Comparison of ENCODE assay signal across 11 mouse cellular contexts in the genomic region with DNA sequence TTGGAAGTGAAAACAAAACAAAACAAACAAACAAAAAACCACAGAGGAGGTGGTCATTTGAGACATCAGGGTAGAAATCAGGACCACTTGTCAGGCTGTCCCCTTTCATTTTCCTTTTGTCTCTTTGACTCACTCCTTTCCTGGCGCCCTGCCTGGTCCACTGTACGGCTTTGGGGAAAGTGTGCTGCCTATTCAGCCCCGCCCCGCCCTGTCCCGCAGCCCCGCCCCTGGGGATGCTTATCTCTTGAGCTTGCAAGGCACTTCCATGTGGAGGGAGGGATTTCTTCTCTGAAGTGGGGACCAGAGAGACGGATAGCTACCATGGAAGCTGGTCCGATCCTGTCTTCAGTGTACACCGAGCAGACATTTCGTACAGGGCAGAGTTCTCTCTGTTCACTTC. TPM values are rescaled to one million over a fixed set of nuclear protein-coding genes. Genes with fewer than 3 reads are reported as not detected.
DNase-seq lines count a peak whose midpoint lies in the region; ATAC-seq and TF ChIP-seq lines count a peak whose summit lies in the region.
"Had no signal": no experiment of that assay in that cellular context is flagged by ENCODE, and none has a peak within 500 bp of the region (broad histone marks: within the 10 kb centered on the region; RNA-seq: fewer than 3 reads in every experiment).

No protein-coding gene starts in this region.

- H3K9me3 ChIP-seq in lung, embryonic 14.5 days (ENCODE audit: low read depth, low read length): no peaks in the 10 kb centered on the region
- H3K9me3 ChIP-seq in embryonic facial prominence, embryonic 14.5 days (ENCODE audit: control insufficient read depth, low read length): no peaks in the 10 kb centered on the region
- H3K9me3 ChIP-seq: neural tube, embryonic 13.5 days had no signal

- H3K36me3 ChIP-seq in lung, embryonic 14.5 days (ENCODE audit: insufficient read depth): peaks cover 32% of the 10 kb centered on the region
- peaks cover 31% of the 10 kb centered on the region; the same call in 1 of the 2 replicates for H3K36me3 ChIP-seq in embryonic facial prominence, embryonic 14.5 days (ENCODE audit: control insufficient read depth, insufficient read depth, low read length)

- whole genome bisulfite sequencing in lung, embryonic 14.5 days: 44% methylated on average over 10 of the region's 10 CpGs
- WGBS in lung, adult 2 months: 48% methylated on average over 10 of the region's 10 CpGs
- 51% methylated on average over 9 of the region's 10 CpGs for whole genome bisulfite sequencing in embryonic facial prominence, embryonic 14.5 days

- no peaks in the 10 kb centered on the region for H3K4me1 ChIP-seq in lung, embryonic 14.5 days (ENCODE audit: insufficient read depth)
- no peaks in the 10 kb centered on the region for H3K4me1 ChIP-seq in lung, adult 2 months (ENCODE audit: control insufficient read depth, insufficient read depth, low read length)
- no peaks in the 10 kb centered on the region for H3K4me1 ChIP-seq in embryonic facial prominence, embryonic 14.5 days (ENCODE audit: control insufficient read depth, insufficient read depth, low read length)
- H3K4me1 ChIP-seq: neural tube, embryonic 13.5 days had no signal

- H3K27ac ChIP-seq in lung, embryonic 14.5 days (ENCODE audit: low read depth): no peak overlapping the region
- peak overlapping the region; percentile 24 for H3K27ac ChIP-seq in embryonic facial prominence, embryonic 14.5 days (replicated peaks; ENCODE audit: low read depth, low read length)
- H3K27ac ChIP-seq: neural tube, embryonic 13.5 days had no signal

- H3K4me2 ChIP-seq in lung, embryonic 14.5 days: no peak overlapping the region
- H3K4me2 ChIP-seq in embryonic facial prominence, embryonic 14.5 days (ENCODE audit: low read depth, low read length): no peak overlapping the region
- H3K4me2 ChIP-seq: neural tube, embryonic 13.5 days had no signal

- no peak for TF ChIP-seq CTCF in lung, embryonic 14.5 days (IDR thresholded peaks at IDR 0.05; ENCODE audit: low read depth)
- no peak for TF ChIP-seq CTCF in lung, adult 2 months (IDR thresholded peaks at IDR 0.05; ENCODE audit: insufficient read depth, low read length)

- peak; percentile 48 for DNase-seq in adrenal gland, postnatal 10 days
- no peak for DNase-seq in adrenal gland, adult 8-10 months
- DNase-seq in lung, embryonic 14.5 days: peak; percentile 63
- no peak for DNase-seq in lung, adult 2 months
- peak; percentile 57 for DNase-seq in embryonic facial prominence, embryonic 14.5 days (ENCODE audit: low spot score)
- peak; percentile 35 for DNase-seq in retina, postnatal 1 day
- DNase-seq in cerebellum, adult 9-11 months: no peak
- DNase-seq in urinary bladder, postnatal 14 days (ENCODE audit: low spot score): no peak
- DNase-seq: cerebellum, adult 2 months had no signal

- H3K9ac ChIP-seq in lung, embryonic 14.5 days: no peak overlapping the region
- H3K9ac ChIP-seq in embryonic facial prominence, embryonic 14.5 days (ENCODE audit: low read depth, low read length): no peak overlapping the region
- H3K9ac ChIP-seq: neural tube, embryonic 13.5 days had no signal

- ATAC-seq in lung, embryonic 14.5 days (ENCODE audit: insufficient read depth): peak; percentile 71
- ATAC-seq in embryonic facial prominence, embryonic 14.5 days (ENCODE audit: low read depth): no peak

- TF ChIP-seq POLR2A in lung, adult 2 months (IDR thresholded peaks at IDR 0.05; ENCODE audit: borderline replicate concordance, extremely low read depth, low read depth, low read length): no peak

- no peak overlapping the region for H3K4me3 ChIP-seq in lung, embryonic 14.5 days (ENCODE audit: low read depth, low read length)
- H3K4me3 ChIP-seq in lung, adult 2 months (replicated peaks; ENCODE audit: extremely low read depth, low read depth, low read length): no peak overlapping the region
- no peak overlapping the region for H3K4me3 ChIP-seq in embryonic facial prominence, embryonic 14.5 days (ENCODE audit: low read depth, low read length)
- H3K4me3 ChIP-seq: erythroblast, embryonic 14.5 days; neural tube, embryonic 13.5 days had no signal

- H3K27me3 ChIP-seq in lung, embryonic 14.5 days (ENCODE audit: insufficient read depth, low read length): no peaks in the 10 kb centered on the region
- no peaks in the 10 kb centered on the region for H3K27me3 ChIP-seq in embryonic facial prominence, embryonic 14.5 days (replicated peaks; ENCODE audit: control insufficient read depth, insufficient read depth, low read length)
- H3K27me3 ChIP-seq: neural tube, embryonic 13.5 days had no signal

RNA-seq across cellular contexts. Expression of gene Rtraf, which starts 20.0 kb away (rescaled TPM):
- 10 to 100 TPM; 77.8 to 80.3 TPM for total RNA-seq in adrenal gland, postnatal 10 days (2021)
- 10 to 100 TPM; 73.4 to 76.8 (median 75.6) TPM for total RNA-seq in adrenal gland, adult 8-10 months (2022)
- 230 TPM in 2 replicates for polyA plus RNA-seq in lung, embryonic 14.5 days (2014; fragmentation: Nextera tagmentation; extraction: Ambion mirVana)
- polyA plus RNA-seq in lung, adult 2 months (2012; rRNA removed): 18.0 TPM in 2 replicates
- polyA plus RNA-seq in embryonic facial prominence, embryonic 14.5 days (2014; fragmentation: Nextera tagmentation; extraction: Ambion mirVana): 255 and 258 TPM in 2 replicates

RNA-seq across cellular contexts. Expression of gene Nid2, which starts 52.6 kb away (rescaled TPM):
- 10 to 100 TPM; 59.7 to 74.5 TPM for total RNA-seq in adrenal gland, postnatal 10 days (2021)
- total RNA-seq in adrenal gland, adult 8-10 months (2022): 10 to 100 TPM; 12.2 to 21.4 (median 17.3) TPM
- 111 and 117 TPM in 2 replicates for polyA plus RNA-seq in lung, embryonic 14.5 days (2014; fragmentation: Nextera tagmentation; extraction: Ambion mirVana)
- 10.4 and 10.7 TPM in 2 replicates for polyA plus RNA-seq in lung, adult 2 months (2012; rRNA removed)
- 152 and 174 TPM in 2 replicates for polyA plus RNA-seq in embryonic facial prominence, embryonic 14.5 days (2014; fragmentation: Nextera tagmentation; extraction: Ambion mirVana)

Comparison
In these comparisons a context has a peak if more than half of its experiments do, and no peak if none do; other contexts are left out.
1. DNase-seq: peak in adrenal gland, postnatal 10 days (single experiment), lung, embryonic 14.5 days (single experiment), embryonic facial prominence, embryonic 14.5 days (single experiment) and retina, postnatal 1 day (single experiment); none in adrenal gland, adult 8-10 months (single experiment), lung, adult 2 months (single experiment), cerebellum, adult 9-11 months (single experiment) and urinary bladder, postnatal 14 days (single experiment).
2. RNA of gene Rtraf, which starts 20.0 kb away (polyA plus RNA-seq): 255 to 258 TPM in embryonic facial prominence, embryonic 14.5 days and 230 TPM in lung, embryonic 14.5 days; 18.0 TPM in lung, adult 2 months; every median in the first group is over 10 times any median in the second.